In the genomic region with DNA sequence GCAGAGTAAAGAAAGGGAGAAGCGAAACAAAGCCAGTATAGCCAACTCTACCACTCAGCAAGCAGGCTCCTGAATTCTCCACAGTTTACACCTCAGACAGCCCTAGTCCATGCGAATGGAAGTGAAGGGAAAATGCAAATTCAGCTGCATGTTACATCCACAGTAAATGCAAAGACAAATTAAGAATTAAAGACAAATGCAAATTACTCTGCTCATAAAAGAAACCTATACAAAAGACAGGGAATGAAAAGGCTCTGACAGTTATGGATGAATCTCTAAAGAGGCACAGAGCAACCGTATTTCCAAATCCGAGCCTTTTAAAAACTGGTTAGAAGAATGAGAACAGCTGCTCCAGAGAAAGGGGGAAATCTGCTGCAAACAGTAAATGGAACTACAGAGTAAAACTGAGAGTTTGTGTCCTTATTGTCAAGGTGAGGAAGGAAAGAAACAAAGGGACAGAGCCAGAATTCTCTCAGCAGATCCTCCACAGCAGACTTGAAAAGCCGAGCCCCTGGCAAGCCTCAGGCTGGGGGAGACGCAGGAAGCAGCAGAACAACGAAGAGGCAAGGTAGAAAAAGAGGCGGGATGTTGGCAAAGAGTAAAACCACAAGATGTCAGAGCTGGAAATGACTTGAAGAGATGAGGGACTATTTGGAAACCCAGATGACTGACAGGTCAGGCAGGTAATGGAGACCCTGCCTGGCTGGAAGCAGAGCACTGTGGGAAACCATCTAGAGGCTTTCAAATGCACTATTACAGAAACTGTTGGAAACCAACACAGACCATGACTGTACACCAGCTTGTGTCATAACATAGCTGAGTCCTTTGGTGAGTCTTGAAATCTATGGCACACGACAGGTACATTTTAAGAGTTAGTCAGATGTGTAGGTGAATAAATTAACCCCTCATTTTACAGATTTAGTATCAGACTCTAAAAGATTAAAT, we compare ENCODE assay signal across 15 mouse cellular contexts.
DNase-seq lines count a peak whose midpoint lies in the region; ATAC-seq lines count a peak whose summit lies in the region.
"Had no signal": no experiment of that assay in that cellular context is flagged by ENCODE, and none has a peak within 500 bp of the region (broad histone marks: within the 10 kb centered on the region; RNA-seq: fewer than 3 reads in every experiment).

No protein-coding gene starts in this region.

- H3K27me3 ChIP-seq in embryonic facial prominence, embryonic 10.5 days (replicated peaks; ENCODE audit: low read depth, poor library complexity, severe bottlenecking): no peaks in the 10 kb centered on the region
- H3K27me3 ChIP-seq in forebrain, embryonic 14.5 days (replicated peaks; ENCODE audit: control insufficient read depth, insufficient read depth, low read length): no peaks in the 10 kb centered on the region
- no peaks in the 10 kb centered on the region for H3K27me3 ChIP-seq in hindbrain, embryonic 15.5 days
- no peaks in the 10 kb centered on the region for H3K27me3 ChIP-seq in neural tube, embryonic 12.5 days (replicated peaks)
- no peaks in the 10 kb centered on the region for H3K27me3 ChIP-seq in liver, embryonic 11.5 days (replicated peaks; ENCODE audit: control insufficient read depth, insufficient read depth, low read length)
- H3K27me3 ChIP-seq: heart, embryonic 13.5 days; limb, embryonic 12.5 days had no signal

- H3K36me3 ChIP-seq in embryonic facial prominence, embryonic 10.5 days (replicated peaks): no peaks in the 10 kb centered on the region
- no peaks in the 10 kb centered on the region for H3K36me3 ChIP-seq in forebrain, embryonic 14.5 days (ENCODE audit: control insufficient read depth, insufficient read depth, low read length)
- no peaks in the 10 kb centered on the region for H3K36me3 ChIP-seq in hindbrain, embryonic 15.5 days
- H3K36me3 ChIP-seq in neural tube, embryonic 12.5 days: no peaks in the 10 kb centered on the region
- H3K36me3 ChIP-seq in liver, embryonic 11.5 days (ENCODE audit: control insufficient read depth, insufficient read depth, low read length): no peaks in the 10 kb centered on the region
- H3K36me3 ChIP-seq: heart, embryonic 13.5 days; limb, embryonic 12.5 days had no signal

- ATAC-seq in forebrain, embryonic 14.5 days: peak; percentile 67
- 0 out of 2 replicates have a peak, but pooled peaks have one; percentile 38 for ATAC-seq in hindbrain, embryonic 15.5 days (ENCODE audit: low FRiP score, low read depth)
- ATAC-seq in neural tube, embryonic 12.5 days (ENCODE audit: low FRiP score, low read depth): peak; percentile 81
- no peak for ATAC-seq in liver, embryonic 11.5 days (replicated peaks; ENCODE audit: low FRiP score)

- H3K27ac ChIP-seq in embryonic facial prominence, embryonic 10.5 days (replicated peaks): peak overlapping the region; percentile 57; the same call in 1 of the 2 replicates
- peak overlapping the region; percentile 59; the same call in 1 of the 2 replicates for H3K27ac ChIP-seq in forebrain, embryonic 14.5 days (ENCODE audit: low read depth, low read length)
- no peak overlapping the region for H3K27ac ChIP-seq in hindbrain, embryonic 15.5 days (replicated peaks)
- H3K27ac ChIP-seq in neural tube, embryonic 12.5 days: no peak overlapping the region; the same call in 1 of the 2 replicates
- no peak overlapping the region for H3K27ac ChIP-seq in liver, embryonic 11.5 days (ENCODE audit: low read depth, low read length)
- H3K27ac ChIP-seq: heart, embryonic 13.5 days; limb, embryonic 12.5 days had no signal

- no peak overlapping the region for H3K4me3 ChIP-seq in embryonic facial prominence, embryonic 10.5 days
- H3K4me3 ChIP-seq in forebrain, embryonic 14.5 days (ENCODE audit: low read depth, low read length): no peak overlapping the region
- no peak overlapping the region for H3K4me3 ChIP-seq in hindbrain, embryonic 15.5 days
- H3K4me3 ChIP-seq in neural tube, embryonic 12.5 days: no peak overlapping the region
- no peak overlapping the region for H3K4me3 ChIP-seq in liver, embryonic 11.5 days (ENCODE audit: low read depth, low read length)
- H3K4me3 ChIP-seq: heart, embryonic 13.5 days; limb, embryonic 12.5 days had no signal

- H3K4me1 ChIP-seq in embryonic facial prominence, embryonic 10.5 days: peaks cover 2% of the 10 kb centered on the region
- H3K4me1 ChIP-seq in forebrain, embryonic 14.5 days (ENCODE audit: control insufficient read depth, insufficient read depth, low read length): peaks cover 14% of the 10 kb centered on the region
- H3K4me1 ChIP-seq in hindbrain, embryonic 15.5 days (replicated peaks): 0 out of 2 replicates have a peak, but pooled peaks cover 4% of the 10 kb centered on the region
- peaks cover 2% of the 10 kb centered on the region; the same call in 1 of the 2 replicates for H3K4me1 ChIP-seq in neural tube, embryonic 12.5 days
- no peaks in the 10 kb centered on the region for H3K4me1 ChIP-seq in liver, embryonic 11.5 days (replicated peaks; ENCODE audit: control insufficient read depth, insufficient read depth, low read length)
- H3K4me1 ChIP-seq: limb, embryonic 12.5 days had no signal

- no peak for DNase-seq in embryonic facial prominence, embryonic 10.5 days (ENCODE audit: low spot score)
- DNase-seq in forebrain, embryonic 14.5 days (ENCODE audit: low spot score): peak; percentile 55
- no peak for DNase-seq in left cerebral cortex, adult 11 months (ENCODE audit: low spot score)
- no peak for DNase-seq in left cerebral cortex, adult 18-20 months (ENCODE audit: low spot score in 2 of 2)
- no peak for DNase-seq in liver, embryonic 11.5 days (ENCODE audit: low spot score)
- DNase-seq: cerebellum, adult 2 months; gastrocnemius, postnatal 25 days; kidney, adult 2 months; kidney, postnatal 4 days; lung, postnatal 14 days; right cerebral cortex, adult 18-20 months had no signal

- no peak overlapping the region for H3K4me2 ChIP-seq in forebrain, embryonic 14.5 days (ENCODE audit: low read length)
- no peak overlapping the region for H3K4me2 ChIP-seq in hindbrain, embryonic 15.5 days
- H3K4me2 ChIP-seq in neural tube, embryonic 12.5 days (replicated peaks): peak overlapping the region; percentile 35; the same call in 1 of the 2 replicates
- H3K4me2 ChIP-seq in liver, embryonic 11.5 days: no peak overlapping the region
- H3K4me2 ChIP-seq: heart, embryonic 13.5 days; limb, embryonic 12.5 days had no signal

- no peak overlapping the region for H3K9ac ChIP-seq in forebrain, embryonic 14.5 days (ENCODE audit: low read length)
- H3K9ac ChIP-seq in hindbrain, embryonic 15.5 days: no peak overlapping the region
- no peak overlapping the region for H3K9ac ChIP-seq in neural tube, embryonic 12.5 days
- no peak overlapping the region for H3K9ac ChIP-seq in liver, embryonic 11.5 days (ENCODE audit: low read depth, low read length)
- H3K9ac ChIP-seq: heart, embryonic 13.5 days; limb, embryonic 12.5 days had no signal

- no peaks in the 10 kb centered on the region for H3K9me3 ChIP-seq in embryonic facial prominence, embryonic 10.5 days
- no peaks in the 10 kb centered on the region for H3K9me3 ChIP-seq in forebrain, embryonic 14.5 days (replicated peaks; ENCODE audit: control insufficient read depth, low read length)
- H3K9me3 ChIP-seq in hindbrain, embryonic 15.5 days: no peaks in the 10 kb centered on the region
- no peaks in the 10 kb centered on the region for H3K9me3 ChIP-seq in neural tube, embryonic 12.5 days
- no peaks in the 10 kb centered on the region for H3K9me3 ChIP-seq in liver, embryonic 11.5 days (ENCODE audit: control insufficient read depth, low read length)
- H3K9me3 ChIP-seq: heart, embryonic 13.5 days; limb, embryonic 12.5 days had no signal

- WGBS in embryonic facial prominence, embryonic 10.5 days: 67% methylated on average over 9 of the region's 9 CpGs
- 20% methylated on average over 9 of the region's 9 CpGs for WGBS in forebrain, embryonic 14.5 days
- 25% methylated on average over 9 of the region's 9 CpGs for WGBS in hindbrain, embryonic 15.5 days
- 33% methylated on average over 9 of the region's 9 CpGs for WGBS in neural tube, embryonic 12.5 days
- WGBS in liver, embryonic 11.5 days: 72% methylated on average over 9 of the region's 9 CpGs

Comparison
In these comparisons a context has a peak if more than half of its experiments do, and no peak if none do; other contexts are left out.
1. H3K27ac ChIP-seq: peak in embryonic facial prominence, embryonic 10.5 days (single experiment) and forebrain, embryonic 14.5 days (single experiment); none in hindbrain, embryonic 15.5 days (single experiment), neural tube, embryonic 12.5 days (single experiment) and liver, embryonic 11.5 days (single experiment).